Mouse (Mus musculus): ENCODE results near the gene Myh1. TPM values are rescaled to one million over a fixed set of nuclear protein-coding genes. Genes with fewer than 3 reads are reported as not detected.

The Myh1 gene
- polyA plus RNA-seq, 1 experiment from 2014 or later: 2.1 TPM

DNA sequence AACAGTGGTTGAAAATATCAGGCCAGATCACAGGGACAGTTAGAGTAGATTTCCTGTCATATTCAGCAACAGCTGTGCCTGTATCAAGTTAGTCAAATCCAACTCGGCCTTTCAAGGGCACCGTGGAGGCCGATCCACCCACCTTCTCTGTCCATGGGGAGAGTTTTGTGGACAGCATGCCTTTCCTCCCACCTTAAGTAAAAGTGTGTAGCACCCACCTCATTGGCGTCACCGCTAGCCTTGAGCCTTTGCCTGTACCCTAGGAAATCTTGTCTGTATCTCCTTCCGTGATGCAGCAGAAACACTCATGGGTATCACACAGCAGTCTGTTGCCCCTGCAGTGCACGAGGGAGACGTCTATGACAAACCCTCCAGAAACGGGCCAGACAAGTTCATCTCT, 36.9 kb downstream of the Myh1 start:
- H3K9ac ChIP-seq: no peak overlapping the region
- no peak overlapping the region for H3K4me3 ChIP-seq
- no peaks in the 10 kb centered on the region for H3K36me3 ChIP-seq
- ATAC-seq (ENCODE audit: low FRiP score, low read depth): no peak
- peaks cover 4% of the 10 kb centered on the region; the same call in 1 of the 2 replicates for H3K4me1 ChIP-seq
- no peaks in the 10 kb centered on the region for H3K27me3 ChIP-seq
- WGBS: 75% methylated on average over 9 of the region's 9 CpGs
- 0 out of 2 replicates have a peak, but pooled peaks cover 5% of the 10 kb centered on the region for H3K9me3 ChIP-seq
- H3K27ac ChIP-seq: no peak overlapping the region
- no peak overlapping the region for H3K4me2 ChIP-seq (replicated peaks)

DNA sequence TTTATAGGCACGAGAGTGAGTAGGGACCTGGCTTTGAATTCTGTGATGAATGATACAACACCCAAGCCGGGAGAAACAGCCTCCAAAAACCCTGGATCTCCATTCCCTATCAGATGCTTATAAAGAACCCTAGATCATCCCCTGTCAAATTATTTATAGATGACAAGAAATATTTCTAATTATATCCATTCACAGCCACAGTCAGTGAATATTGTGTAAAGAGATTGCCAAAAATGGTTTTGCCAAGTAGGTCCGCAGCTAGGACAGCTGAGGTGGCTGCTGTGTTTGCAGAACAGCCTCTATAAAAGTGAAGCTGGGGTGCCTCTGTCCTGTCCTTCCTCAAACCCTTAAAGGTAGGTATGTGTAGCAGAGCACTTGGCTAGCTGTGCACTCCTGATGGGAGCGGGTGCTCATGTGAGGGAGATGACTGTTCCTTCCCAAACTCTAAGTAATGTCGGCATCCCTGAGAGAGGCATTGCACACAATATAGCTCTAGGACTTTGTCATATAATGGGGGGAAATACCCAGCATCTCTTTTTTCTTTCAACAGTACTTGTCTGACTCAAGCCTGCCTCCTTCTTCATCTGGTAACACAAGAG, 37.7 kb downstream of the Myh1 start, which contains the start of gene Myh4:
Myh4 (plus strand) TSS at position 549 of the 599 bp plus-strand sequence.
- Histone ChIP-seq H3K27ac (no peak within 1 kb of the TSS), H3K4me2 (replicated peaks) (no peak within 1 kb of the TSS), H3K9ac (no peak within 1 kb of the TSS), H3K4me1 (peaks cover 4% of the 10 kb centered on the region; the same call in 1 of the 2 replicates), H3K27me3 (no peaks in the 10 kb centered on the region), H3K36me3 (no peaks in the 10 kb centered on the region), H3K9me3 (0 out of 2 replicates have a peak, but pooled peaks cover 2% of the 10 kb centered on the region), H3K4me3 (no peak within 1 kb of the TSS)
- no peak for ATAC-seq (ENCODE audit: low FRiP score, low read depth)
- 67% methylated on average over 5 of the region's 5 CpGs for WGBS

DNA sequence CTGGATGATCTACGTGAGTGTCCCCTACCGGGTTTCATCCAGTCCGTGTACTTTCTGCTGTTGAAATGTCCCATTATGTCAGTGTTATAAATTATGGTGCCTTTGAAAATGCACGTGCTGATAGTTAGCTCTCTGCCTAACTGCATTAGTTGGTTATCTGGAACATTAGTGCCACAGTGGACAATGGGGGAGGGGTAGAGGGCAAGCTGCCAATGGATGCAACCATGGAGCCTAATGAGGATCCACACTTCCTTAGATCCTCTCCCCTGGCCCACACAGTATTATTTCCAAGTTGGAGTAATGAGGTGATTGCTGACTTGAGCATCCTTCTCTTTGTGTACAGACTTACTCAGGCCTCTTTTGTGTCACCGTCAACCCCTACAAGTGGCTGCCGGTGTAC, 41.2 kb downstream of the Myh1 start:
- H3K27me3 ChIP-seq: no peaks in the 10 kb centered on the region
- no peak overlapping the region for H3K4me3 ChIP-seq
- H3K9me3 ChIP-seq: no peaks in the 10 kb centered on the region
- no peak overlapping the region for H3K9ac ChIP-seq
- no peak for ATAC-seq (ENCODE audit: low FRiP score, low read depth)
- H3K36me3 ChIP-seq: no peaks in the 10 kb centered on the region
- 84% methylated on average over 6 of the region's 6 CpGs for WGBS
- no peak overlapping the region for H3K4me2 ChIP-seq (replicated peaks)
- peaks cover 4% of the 10 kb centered on the region; the same call in 1 of the 2 replicates for H3K4me1 ChIP-seq
- no peak overlapping the region for H3K27ac ChIP-seq

DNA sequence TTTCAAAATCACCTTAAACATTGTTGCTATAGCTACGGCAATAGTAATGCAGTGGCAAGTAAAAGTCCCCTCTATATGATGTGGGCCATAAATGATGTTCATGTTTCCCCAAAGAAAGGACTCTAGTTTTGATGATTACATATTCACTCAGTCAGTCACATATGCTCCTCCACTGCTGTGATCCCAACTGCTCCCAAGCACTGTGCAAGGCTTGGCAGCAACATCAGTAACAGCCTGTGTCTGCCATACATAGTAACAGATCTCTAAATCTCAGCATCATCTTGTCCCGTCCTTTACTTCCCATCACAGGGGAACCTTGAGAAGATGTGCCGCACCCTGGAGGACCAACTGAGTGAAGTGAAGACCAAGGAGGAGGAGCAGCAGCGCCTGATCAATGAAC, 53.8 kb downstream of the Myh1 start:
- Histone ChIP-seq H3K27me3 (no peaks in the 10 kb centered on the region), H3K4me1 (no peaks in the 10 kb centered on the region), H3K9me3 (no peaks in the 10 kb centered on the region), H3K9ac (no peak overlapping the region), H3K27ac (no peak overlapping the region), H3K4me3 (no peak overlapping the region), H3K4me2 (replicated peaks) (no peak overlapping the region), H3K36me3 (no peaks in the 10 kb centered on the region)
- 87% methylated on average over 4 of the region's 4 CpGs for WGBS
- no peak for ATAC-seq (ENCODE audit: low FRiP score, low read depth)

GRCm38 (mm10) chr11:67257048-67257447, 57.2 kb downstream of the Myh1 start:
- Histone ChIP-seq H3K27me3 (no peaks in the 10 kb centered on the region), H3K4me3 (no peak overlapping the region), H3K36me3 (no peaks in the 10 kb centered on the region), H3K9ac (no peak overlapping the region), H3K9me3 (no peaks in the 10 kb centered on the region), H3K4me1 (no peaks in the 10 kb centered on the region), H3K4me2 (replicated peaks) (no peak overlapping the region), H3K27ac (no peak overlapping the region)
- WGBS: 61% methylated on average over 7 of the region's 7 CpGs
- no peak for ATAC-seq (ENCODE audit: low FRiP score, low read depth)

DNA sequence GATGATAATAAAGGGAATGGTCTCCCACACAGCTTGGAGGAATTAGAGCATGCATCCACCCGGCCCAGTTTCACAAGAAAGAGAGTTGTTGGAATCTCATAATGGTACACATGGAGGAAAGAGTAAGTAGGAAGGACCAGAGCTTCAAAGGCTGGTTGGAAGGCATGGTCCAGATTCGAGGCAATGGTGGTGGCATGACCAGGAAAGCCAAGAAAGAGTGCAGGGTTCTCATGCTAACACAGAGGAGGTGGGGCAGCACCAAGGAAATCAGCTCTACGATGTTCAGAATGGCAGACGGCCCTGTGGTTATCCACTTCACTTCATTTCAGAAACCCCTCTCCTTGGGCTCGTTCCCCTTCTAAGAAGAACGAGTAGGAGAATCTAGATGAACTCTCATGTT, 61.1 kb downstream of the Myh1 start:
- H3K9ac ChIP-seq: no peak overlapping the region
- no peaks in the 10 kb centered on the region for H3K4me1 ChIP-seq
- no peaks in the 10 kb centered on the region for H3K9me3 ChIP-seq
- H3K4me2 ChIP-seq (replicated peaks): no peak overlapping the region
- H3K27ac ChIP-seq: no peak overlapping the region
- H3K4me3 ChIP-seq: no peak overlapping the region
- H3K36me3 ChIP-seq: no peaks in the 10 kb centered on the region
- no peak for ATAC-seq (ENCODE audit: low FRiP score, low read depth)
- WGBS: 86% methylated on average over 6 of the region's 6 CpGs
- H3K27me3 ChIP-seq: no peaks in the 10 kb centered on the region

Other genes with a start within 250 kb of the Myh1 start
- not detected in 2 replicates for gene Tmem238l, start 243.4 kb upstream of the Myh1 start, polyA plus RNA-seq (2015; fragmentation: Nextera tagmentation; extraction: Ambion mirVana)
- gene Tmem220, start 174.9 kb upstream of the Myh1 start, polyA plus RNA-seq (2015; fragmentation: Nextera tagmentation; extraction: Ambion mirVana): 1.6 and 2.1 TPM in 2 replicates
- gene Adprm, start 147.5 kb upstream of the Myh1 start, polyA plus RNA-seq (2015; fragmentation: Nextera tagmentation; extraction: Ambion mirVana): 34.8 and 36.5 TPM in 2 replicates
- gene Sco1, start 147.4 kb upstream of the Myh1 start, polyA plus RNA-seq (2015; fragmentation: Nextera tagmentation; extraction: Ambion mirVana): 20.0 and 21.3 TPM in 2 replicates
- gene Myh3, start 121.8 kb upstream of the Myh1 start, polyA plus RNA-seq (2015; fragmentation: Nextera tagmentation; extraction: Ambion mirVana): 85.0 and 101 TPM in 2 replicates
- gene Myh2, start 29.0 kb upstream of the Myh1 start, polyA plus RNA-seq (2015; fragmentation: Nextera tagmentation; extraction: Ambion mirVana): 0.11 and 0.15 TPM in 2 replicates
- 0.20 and 0.23 TPM in 2 replicates for gene Myh4, start 38.0 kb downstream of the Myh1 start, polyA plus RNA-seq (2015; fragmentation: Nextera tagmentation; extraction: Ambion mirVana)
- 23.9 and 27.5 TPM in 2 replicates for gene Myh8, start 77.1 kb downstream of the Myh1 start, polyA plus RNA-seq (2015; fragmentation: Nextera tagmentation; extraction: Ambion mirVana)
- gene Myh13, start 121.6 kb downstream of the Myh1 start, polyA plus RNA-seq (2015; fragmentation: Nextera tagmentation; extraction: Ambion mirVana): 0.26 and 0.38 TPM in 2 replicates

Data from limb, embryonic 13.5 days (tissue).